Mouse (Mus musculus) liver, embryonic 14.5 days (tissue): ENCODE results near the gene Tor4a.

Source experiments
- CTCF ChIP-seq: IDR thresholded peaks from 2 replicates; pipeline ENCODE4 v1.5.1; 2016; ENCODE audit warnings: antibody characterized with exemption, low read depth, control low read depth
- EP300 ChIP-seq: IDR thresholded peaks from 2 replicates; pipeline ENCODE4 v1.6.1; 2016; ENCODE audit warnings: antibody characterized with exemption, low read depth

GRCm38 (mm10) chr2:25183336-25183735 lies 13.3 kb downstream of the Tor4a start:
- TF ChIP-seq CTCF (no peak), EP300 (no peak)
